Mouse (Mus musculus) liver, adult 2 months (tissue): Measurements from ENCODE around the gene Dscaml1.

ENCODE experiments used
- CTCF ChIP-seq: fragments of 200-500 bp; IDR thresholded peaks from 2 replicates; pipeline ENCODE4 v1.5.1; 2011; ENCODE audit warnings: low read depth, low read length, control low read depth
- POLR2A ChIP-seq: fragments of 200-500 bp; IDR thresholded peaks from 2 replicates; pipeline ENCODE4 v1.6.1; 2011; ENCODE audit warnings: low read length, control low read depth; ENCODE audit not compliant: insufficient read depth; ENCODE audit errors: extremely low read depth

DNA sequence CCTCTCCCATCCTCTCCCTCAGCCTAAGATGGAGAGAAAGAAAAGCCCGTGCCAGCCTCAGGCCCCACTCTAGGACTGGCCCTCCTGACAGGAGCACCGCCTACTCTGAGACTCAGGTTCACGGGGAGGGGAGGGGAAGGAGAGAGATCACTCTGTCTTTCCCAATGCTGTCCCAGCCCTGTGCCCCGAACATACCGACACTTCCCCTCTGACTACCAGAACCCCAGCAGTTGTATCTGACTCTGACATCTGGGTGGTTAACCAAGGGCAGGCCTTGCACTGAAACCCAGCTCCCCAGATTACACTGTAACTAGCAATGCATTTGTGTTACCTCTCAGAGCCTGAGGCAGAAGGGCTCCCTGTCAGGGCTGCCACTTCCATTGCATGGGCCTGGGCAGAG, 362.0 kb downstream of the Dscaml1 start:
- TF ChIP-seq POLR2A (no peak), CTCF (no peak)
